Mouse (Mus musculus): ENCODE measurements around the gene P4hb.

GRCm38 (mm10) chr11:120542376-120542775 lies 30.7 kb downstream of the P4hb start:
- TF ChIP-seq CTCF (IDR thresholded peaks at IDR 0.05; ENCODE audit: borderline replicate concordance, control insufficient read depth, extremely low read depth, insufficient read depth, low read length, poor library complexity) (no peak), POLR2A (IDR thresholded peaks at IDR 0.05; ENCODE audit: control insufficient read depth, extremely low read depth, insufficient read depth, low read length, poor library complexity) (no peak)

Data from thymus, adult 2 months (tissue).